Mouse (Mus musculus) liver, embryonic 15.5 days (tissue): ENCODE data around the gene Pls3. TPM values are rescaled to one million over a fixed set of nuclear protein-coding genes. Genes with fewer than 3 reads are reported as not detected.

Experiments
- ATAC-seq: fragments of 200-750 bp; cut with Nextera tagmentation; 2 replicates; pipeline ENCODE4 v1.8.0; 2017; ENCODE audit warnings: moderate number of reproducible peaks, mild to moderate bottlenecking, moderate library complexity; ENCODE audit not compliant: insufficient read depth
- H3K27ac ChIP-seq: fragments of 300-500 bp; sonication (generic); replicated peaks from 2 replicates; pipeline ENCODE4 v1.5.1; 2015; ENCODE audit warnings: mild to moderate bottlenecking, inconsistent platforms
- H3K27me3 ChIP-seq: fragments of 300-500 bp; sonication (generic); 2 replicates; pipeline ENCODE4 v1.6.1; 2015; ENCODE audit warnings: mild to moderate bottlenecking, inconsistent platforms
- H3K36me3 ChIP-seq: fragments of 300-500 bp; sonication (generic); replicated peaks from 2 replicates; pipeline ENCODE4 v1.6.1; 2015; ENCODE audit warnings: moderate library complexity, mild to moderate bottlenecking, inconsistent platforms
- H3K4me1 ChIP-seq: fragments of 300-500 bp; sonication (generic); replicated peaks from 2 replicates; pipeline ENCODE4 v1.6.1; 2015; ENCODE audit warnings: inconsistent platforms
- H3K4me2 ChIP-seq: fragments of 300-500 bp; sonication (generic); 2 replicates; pipeline ENCODE4 v1.6.1; 2015; ENCODE audit warnings: moderate library complexity, mild to moderate bottlenecking, inconsistent platforms
- H3K4me3 ChIP-seq: fragments of 300-500 bp; sonication (generic); replicated peaks from 2 replicates; pipeline ENCODE4 v1.5.1; 2015; ENCODE audit warnings: mild to moderate bottlenecking, inconsistent platforms
- H3K9ac ChIP-seq: fragments of 300-500 bp; sonication (generic); 2 replicates; pipeline ENCODE4 v1.6.1; 2015; ENCODE audit warnings: moderate library complexity, mild to moderate bottlenecking, inconsistent platforms
- H3K9me3 ChIP-seq: fragments of 300-500 bp; sonication (generic); replicated peaks from 2 replicates; pipeline ENCODE4 v1.6.1; 2016; ENCODE audit warnings: inconsistent platforms
- WGBS: fragments of 180-500 bp; shearing (Covaris S2); methylation state at CpG from one replicate; pipeline ENCODE4 v1.1.7; 2015; ENCODE audit warnings: mixed read lengths; ENCODE audit not compliant: insufficient replicate concordance; 5-methylcytosine and 5-hydroxymethylcytosine counted together
- polyA plus RNA-seq: library from polyadenylated mRNA; unstranded; fragments of >200 nt; fragmentation: Nextera tagmentation; extraction: Ambion mirVana; gene quantifications from 2 replicates; pipeline ENCODE4 v1.2.1, GENCODE M21; 2015

Pls3 gene
- 5.2 and 6.5 TPM in 2 replicates for polyA plus RNA-seq

GRCm38 (mm10) chrX:75874332-75875291, at the start of gene Pls3:
Pls3 (minus strand) TSS chrX:75875182.
- Histone ChIP-seq H3K9me3 (no peaks in the 10 kb centered on the region), H3K27ac (no peak within 1 kb of the TSS), H3K4me2 (peak within 1 kb of the TSS; percentile 66), H3K4me3 (peak within 1 kb of the TSS; percentile 49), H3K36me3 (no peaks in the 10 kb centered on the region), H3K27me3 (peaks cover 8% of the 10 kb centered on the region), H3K9ac (no peak within 1 kb of the TSS), H3K4me1 (no peaks in the 10 kb centered on the region)
- WGBS: 8% methylated on average over 45 of the region's 45 CpGs
- peak; percentile 82 for ATAC-seq

- H3K4me2 ChIP-seq: no peak overlapping the region
- 49% methylated on average over 6 of the region's 6 CpGs for WGBS
- no peaks in the 10 kb centered on the region for H3K4me1 ChIP-seq
- ATAC-seq: no peak
- no peak overlapping the region for H3K9ac ChIP-seq
- H3K27ac ChIP-seq: no peak overlapping the region
- no peaks in the 10 kb centered on the region for H3K36me3 ChIP-seq
- no peaks in the 10 kb centered on the region for H3K9me3 ChIP-seq
- no peaks in the 10 kb centered on the region for H3K27me3 ChIP-seq
- H3K4me3 ChIP-seq: no peak overlapping the region
Measured at GRCm38 (mm10) chrX:75895716-75896115, 20.7 kb upstream of the Pls3 start.

- no peak overlapping the region for H3K27ac ChIP-seq
- no peak overlapping the region for H3K9ac ChIP-seq
- H3K9me3 ChIP-seq: no peaks in the 10 kb centered on the region
- WGBS: 20% methylated on average over 5 of the region's 5 CpGs
- no peaks in the 10 kb centered on the region for H3K4me1 ChIP-seq
- ATAC-seq: no peak
- no peaks in the 10 kb centered on the region for H3K36me3 ChIP-seq
- H3K27me3 ChIP-seq: peaks cover 8% of the 10 kb centered on the region
- H3K4me3 ChIP-seq: peak overlapping the region; percentile 49; the same call in 1 of the 2 replicates
- H3K4me2 ChIP-seq: peak overlapping the region; percentile 66
Measured at GRCm38 (mm10) chrX:75875566-75875965, 584 bp upstream of the Pls3 start.

GRCm38 (mm10) chrX:75873813-75874212, 1.2 kb downstream of the Pls3 start:
- Histone ChIP-seq H3K4me1 (no peaks in the 10 kb centered on the region), H3K36me3 (no peaks in the 10 kb centered on the region), H3K4me2 (peak overlapping the region; percentile 66), H3K27ac (no peak overlapping the region), H3K9me3 (no peaks in the 10 kb centered on the region), H3K4me3 (peak overlapping the region; percentile 49), H3K9ac (no peak overlapping the region), H3K27me3 (peaks cover 8% of the 10 kb centered on the region)
- ATAC-seq: 0 out of 2 replicates have a peak, but pooled peaks have one; percentile 22
- 28% methylated on average over 15 of the region's 15 CpGs for WGBS

- H3K27ac ChIP-seq: no peak overlapping the region
- H3K9ac ChIP-seq: no peak overlapping the region
- no peak for ATAC-seq
- H3K27me3 ChIP-seq: peaks cover 8% of the 10 kb centered on the region
- no peak overlapping the region for H3K4me3 ChIP-seq
- no peaks in the 10 kb centered on the region for H3K4me1 ChIP-seq
- H3K4me2 ChIP-seq: no peak overlapping the region
- 52% methylated on average over 4 of the region's 4 CpGs for WGBS
- no peaks in the 10 kb centered on the region for H3K9me3 ChIP-seq
- no peaks in the 10 kb centered on the region for H3K36me3 ChIP-seq
Measured at GRCm38 (mm10) chrX:75873253-75873652, 1.7 kb downstream of the Pls3 start.

- Histone ChIP-seq H3K4me3 (no peak overlapping the region), H3K36me3 (no peaks in the 10 kb centered on the region), H3K9ac (no peak overlapping the region), H3K27ac (no peak overlapping the region), H3K4me2 (no peak overlapping the region), H3K4me1 (no peaks in the 10 kb centered on the region), H3K27me3 (peaks cover 8% of the 10 kb centered on the region), H3K9me3 (no peaks in the 10 kb centered on the region)
- no peak for ATAC-seq
- WGBS: 58% methylated on average over 2 of the region's 2 CpGs
Measured at GRCm38 (mm10) chrX:75871855-75872254, 3.1 kb downstream of the Pls3 start.

- Histone ChIP-seq H3K27ac (no peak overlapping the region), H3K4me2 (no peak overlapping the region), H3K27me3 (no peaks in the 10 kb centered on the region), H3K9ac (no peak overlapping the region), H3K36me3 (no peaks in the 10 kb centered on the region), H3K4me3 (no peak overlapping the region), H3K9me3 (no peaks in the 10 kb centered on the region), H3K4me1 (no peaks in the 10 kb centered on the region)
- 53% methylated on average over 3 of the region's 3 CpGs for WGBS
- no peak for ATAC-seq
Measured at GRCm38 (mm10) chrX:75861715-75862114, 13.3 kb downstream of the Pls3 start.

GRCm38 (mm10) chrX:75854294-75854693, 20.7 kb downstream of the Pls3 start:
- no peak overlapping the region for H3K9ac ChIP-seq
- H3K4me2 ChIP-seq: no peak overlapping the region
- WGBS: 49% methylated on average over 3 of the region's 3 CpGs
- no peaks in the 10 kb centered on the region for H3K36me3 ChIP-seq
- no peak overlapping the region for H3K27ac ChIP-seq
- H3K4me3 ChIP-seq: no peak overlapping the region
- H3K9me3 ChIP-seq: no peaks in the 10 kb centered on the region
- H3K4me1 ChIP-seq: no peaks in the 10 kb centered on the region
- no peaks in the 10 kb centered on the region for H3K27me3 ChIP-seq
- no peak for ATAC-seq

- no peaks in the 10 kb centered on the region for H3K36me3 ChIP-seq
- H3K27ac ChIP-seq: no peak overlapping the region
- H3K9ac ChIP-seq: no peak overlapping the region
- 31% methylated on average over 4 of the region's 4 CpGs for WGBS
- H3K9me3 ChIP-seq: no peaks in the 10 kb centered on the region
- H3K4me3 ChIP-seq: no peak overlapping the region
- H3K4me2 ChIP-seq: no peak overlapping the region
- ATAC-seq: no peak
- no peaks in the 10 kb centered on the region for H3K4me1 ChIP-seq
- H3K27me3 ChIP-seq: no peaks in the 10 kb centered on the region
Measured at GRCm38 (mm10) chrX:75844290-75844689, 30.7 kb downstream of the Pls3 start.

GRCm38 (mm10) chrX:75842835-75843234, 32.1 kb downstream of the Pls3 start:
- H3K4me2 ChIP-seq: no peak overlapping the region
- ATAC-seq: no peak
- H3K9ac ChIP-seq: no peak overlapping the region
- no peak overlapping the region for H3K27ac ChIP-seq
- no peaks in the 10 kb centered on the region for H3K9me3 ChIP-seq
- no peaks in the 10 kb centered on the region for H3K36me3 ChIP-seq
- no peak overlapping the region for H3K4me3 ChIP-seq
- WGBS: 58% methylated on average over 9 of the region's 9 CpGs
- H3K27me3 ChIP-seq: no peaks in the 10 kb centered on the region
- H3K4me1 ChIP-seq: no peaks in the 10 kb centered on the region

- Histone ChIP-seq H3K4me2 (no peak overlapping the region), H3K9me3 (no peaks in the 10 kb centered on the region), H3K36me3 (no peaks in the 10 kb centered on the region), H3K27me3 (no peaks in the 10 kb centered on the region), H3K27ac (no peak overlapping the region), H3K4me1 (no peaks in the 10 kb centered on the region), H3K9ac (no peak overlapping the region), H3K4me3 (no peak overlapping the region)
- 42% methylated on average over 2 of the region's 2 CpGs for WGBS
- ATAC-seq: no peak
Measured at GRCm38 (mm10) chrX:75842120-75842519, 32.9 kb downstream of the Pls3 start.
